Mouse (Mus musculus) gastrocnemius, adult 8-10 months (tissue): ENCODE data around the gene D430041D05Rik. TPM values are rescaled to one million over a fixed set of nuclear protein-coding genes. Genes with fewer than 3 reads are reported as not detected.

ENCODE experiments used
- DNase-seq, 2 experiments: peaks; one replicate each; pipeline ENCODE4 v3.0.0; 2022; ENCODE audit warnings: low spot score in 2 of 2
- total RNA-seq, 4 experiments: library from RNA; stranded (reverse); gene quantifications; 2 replicates each; pipeline ENCODE4 v1.2.4; 2022

The D430041D05Rik gene
- total RNA-seq, 4 experiments from 2014 or later = 1.7 to 2.7 (median 1.9) TPM

DNA sequence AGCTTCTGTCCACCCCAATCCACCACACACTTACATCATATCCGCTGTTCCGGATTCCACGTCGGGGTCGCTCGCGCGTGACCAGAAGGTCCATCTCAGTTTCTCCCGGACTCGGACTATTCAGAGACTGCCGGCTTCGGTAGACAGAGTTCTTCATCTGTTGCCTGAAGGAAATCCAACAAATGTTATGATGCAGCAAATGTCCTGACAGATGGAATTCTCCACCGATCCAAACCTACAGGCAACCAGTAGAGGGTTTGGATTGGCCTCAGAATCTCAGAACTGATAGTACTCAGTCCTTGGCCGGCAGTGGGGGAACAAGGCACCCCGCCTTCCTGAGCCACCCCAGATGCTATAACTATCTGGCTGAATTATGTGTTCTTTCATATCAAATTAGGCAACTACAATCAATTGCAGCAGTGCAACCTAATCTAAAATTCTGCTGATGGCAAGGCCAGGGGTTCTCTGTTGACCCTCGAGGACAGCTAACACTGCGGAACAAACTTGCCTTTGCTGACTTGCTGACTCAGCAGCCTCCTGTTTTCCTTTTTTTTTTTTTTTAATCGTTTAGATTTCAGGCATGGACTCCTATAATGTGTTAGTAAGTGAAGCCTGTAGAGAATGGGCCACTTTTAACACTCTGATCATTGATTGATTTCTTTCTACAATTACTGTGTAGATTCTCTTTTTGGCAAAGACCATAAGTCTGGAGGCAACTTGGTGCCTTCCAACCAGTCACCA is 218.2 kb downstream of the D430041D05Rik start:
- DNase-seq = no peak

DNA sequence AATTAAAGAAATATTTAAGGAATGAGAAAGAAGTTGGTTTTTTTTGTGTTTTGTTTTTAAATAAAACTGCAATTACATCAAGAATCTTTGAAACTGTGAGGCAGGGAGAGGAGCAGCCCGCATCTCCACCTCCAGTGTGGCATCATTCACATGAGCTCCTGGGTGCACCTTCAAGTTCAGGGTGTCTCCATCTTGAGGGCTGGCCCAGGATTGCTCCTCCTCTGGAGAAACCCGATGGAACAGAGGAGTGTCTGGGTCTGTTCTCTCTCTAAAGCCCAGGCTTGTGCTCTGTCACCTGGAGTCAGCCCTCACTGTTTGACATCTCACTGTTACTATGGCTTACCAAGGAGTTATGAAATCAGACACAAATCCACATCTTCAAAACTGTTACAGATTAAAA is 219.1 kb downstream of the D430041D05Rik start:
- DNase-seq = no peak

DNA sequence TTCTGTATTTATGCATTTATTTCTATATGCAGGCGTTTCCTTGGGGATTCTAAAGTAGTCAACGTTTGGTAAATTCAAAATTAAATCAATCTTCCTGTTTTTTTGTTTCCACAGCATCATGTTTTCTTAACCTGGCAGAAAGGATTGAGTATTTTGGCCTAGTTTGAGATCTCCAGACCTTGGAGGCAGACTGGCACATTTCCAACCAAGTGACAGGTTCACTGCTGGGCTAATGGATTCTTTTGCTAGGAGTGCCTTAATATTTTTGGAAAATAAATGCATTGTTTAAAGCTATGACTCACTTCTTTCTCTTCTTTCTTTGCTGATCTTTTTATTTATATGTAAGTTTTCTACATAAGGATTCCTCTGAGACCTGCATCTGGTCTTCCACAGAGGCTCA is 222.0 kb downstream of the D430041D05Rik start:
- no peak for DNase-seq

DNA sequence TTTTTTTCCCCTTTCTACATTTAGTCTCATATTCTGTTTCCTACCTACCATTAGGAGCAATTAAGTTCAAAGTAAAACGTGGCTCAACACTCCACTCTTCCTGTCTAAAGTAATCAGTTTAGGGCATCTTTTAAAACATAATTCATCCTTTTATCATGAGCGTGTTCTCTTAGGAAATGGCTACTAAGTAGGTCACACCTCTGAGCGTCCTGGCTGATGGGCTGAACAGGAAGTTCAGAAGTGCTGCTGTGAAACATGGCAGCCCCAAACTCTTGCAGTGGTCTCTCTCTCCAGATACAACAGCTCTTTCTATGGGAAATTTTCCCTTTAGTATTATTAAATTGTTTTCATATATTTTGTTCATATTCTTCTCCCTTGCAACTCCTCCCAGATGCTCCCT is 223.7 kb downstream of the D430041D05Rik start:
- no peak for DNase-seq

DNA sequence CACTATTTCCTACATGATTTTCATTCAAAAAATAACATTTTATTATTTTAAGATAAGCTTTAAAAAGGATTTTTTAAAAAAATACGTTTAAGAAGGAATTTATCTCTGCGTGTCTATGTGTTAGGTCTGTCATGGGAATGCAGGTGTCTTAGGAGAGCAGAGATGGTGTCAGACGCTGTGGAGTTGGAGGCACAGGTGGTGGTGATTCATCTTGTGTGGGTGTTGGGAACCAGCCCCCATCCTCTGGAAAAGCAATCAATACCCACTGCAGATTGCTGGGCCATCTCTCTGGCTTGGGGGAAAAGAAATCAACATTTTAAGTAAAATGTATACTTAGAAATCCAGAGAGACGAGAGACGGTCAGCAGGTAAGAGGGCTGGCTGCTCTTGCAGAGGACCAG is 225.2 kb downstream of the D430041D05Rik start:
- DNase-seq = no peak

DNA sequence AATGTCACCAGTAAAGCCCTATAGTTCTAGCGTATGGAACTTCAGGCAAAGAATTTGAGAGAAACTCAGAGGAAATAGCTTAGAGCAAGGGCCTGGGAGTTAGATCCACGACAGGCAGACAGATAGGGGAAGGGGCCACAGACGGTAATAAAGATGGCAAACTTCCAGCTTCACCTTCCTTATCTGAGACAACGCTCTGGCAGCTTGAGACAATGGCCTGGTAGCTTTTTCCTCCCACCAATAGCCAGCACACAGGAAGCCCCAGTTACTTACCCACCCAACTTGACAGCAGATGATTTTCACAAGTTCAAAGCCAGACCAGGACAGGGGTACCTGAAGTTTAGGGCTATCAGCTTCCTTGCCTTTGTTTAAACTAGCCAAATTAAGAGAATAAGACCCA is 226.5 kb downstream of the D430041D05Rik start:
- DNase-seq = no peak

DNA sequence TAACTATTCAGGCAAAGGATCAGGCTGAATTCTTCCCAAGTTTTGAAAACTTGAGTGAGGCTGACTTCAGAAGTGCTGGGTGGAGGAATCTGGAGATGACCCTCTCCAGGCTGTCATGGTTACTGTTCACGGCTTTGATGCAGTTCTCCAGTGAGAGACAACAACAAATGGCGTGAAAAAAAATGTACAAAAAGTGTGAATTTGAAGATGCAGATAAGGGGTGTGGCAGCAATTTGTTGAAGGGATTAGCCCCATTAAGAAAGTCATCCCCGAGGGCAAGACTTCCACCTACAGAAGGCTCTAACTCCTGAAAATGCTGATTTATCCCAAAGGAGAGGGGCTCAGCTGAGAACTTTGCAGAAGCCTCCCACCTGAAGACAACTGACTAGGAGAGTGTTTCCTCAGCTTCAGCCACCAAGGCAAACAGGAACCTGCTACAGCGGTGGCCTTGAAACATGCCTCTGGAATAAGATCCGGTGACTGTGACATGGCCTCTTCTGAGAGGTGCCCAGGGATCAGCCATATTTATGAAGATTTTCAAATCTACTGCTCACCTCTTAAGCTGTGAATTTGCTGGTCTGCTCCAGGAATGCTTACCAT is 227.5 kb downstream of the D430041D05Rik start:
- no peak for DNase-seq

DNA sequence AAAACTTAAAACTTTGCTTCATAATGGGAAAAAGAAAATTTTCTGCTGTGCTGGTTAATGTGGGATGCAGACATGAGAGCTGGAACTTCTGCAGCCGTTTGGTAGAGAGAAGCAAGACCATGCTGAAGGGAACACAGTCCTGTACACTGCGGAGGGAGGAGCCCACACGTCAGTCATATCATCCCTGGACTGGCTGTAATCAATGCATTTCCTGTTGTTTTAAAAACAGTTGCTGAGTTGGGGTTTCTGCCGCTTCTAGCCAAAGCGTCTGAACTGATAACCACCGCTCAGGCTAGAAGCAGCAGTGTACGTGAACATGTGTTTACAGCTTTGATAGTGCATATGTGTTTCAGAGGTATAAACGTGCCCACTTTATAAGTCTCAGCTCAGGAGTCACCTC is 231.2 kb downstream of the D430041D05Rik start:
- DNase-seq = no peak

DNA sequence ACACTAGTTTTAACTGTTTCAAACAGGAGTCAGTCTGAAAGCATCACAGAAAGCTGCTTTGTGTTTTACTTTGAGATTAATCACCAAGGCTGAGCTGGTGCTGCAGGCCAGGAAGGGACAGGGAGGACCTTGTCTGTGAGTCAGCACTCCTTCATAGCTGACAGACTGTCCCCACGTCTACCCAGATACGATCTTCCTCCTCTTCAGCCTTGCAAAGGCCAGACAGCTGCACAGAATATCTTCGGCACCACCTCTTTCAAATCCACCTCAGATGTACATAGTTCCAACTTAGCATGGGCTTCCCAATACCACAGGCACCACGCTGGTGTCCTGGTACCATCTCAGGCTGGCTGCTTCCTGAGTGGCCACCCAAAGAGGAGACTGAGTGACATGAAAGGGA is 232.6 kb downstream of the D430041D05Rik start:
- DNase-seq = no peak

DNA sequence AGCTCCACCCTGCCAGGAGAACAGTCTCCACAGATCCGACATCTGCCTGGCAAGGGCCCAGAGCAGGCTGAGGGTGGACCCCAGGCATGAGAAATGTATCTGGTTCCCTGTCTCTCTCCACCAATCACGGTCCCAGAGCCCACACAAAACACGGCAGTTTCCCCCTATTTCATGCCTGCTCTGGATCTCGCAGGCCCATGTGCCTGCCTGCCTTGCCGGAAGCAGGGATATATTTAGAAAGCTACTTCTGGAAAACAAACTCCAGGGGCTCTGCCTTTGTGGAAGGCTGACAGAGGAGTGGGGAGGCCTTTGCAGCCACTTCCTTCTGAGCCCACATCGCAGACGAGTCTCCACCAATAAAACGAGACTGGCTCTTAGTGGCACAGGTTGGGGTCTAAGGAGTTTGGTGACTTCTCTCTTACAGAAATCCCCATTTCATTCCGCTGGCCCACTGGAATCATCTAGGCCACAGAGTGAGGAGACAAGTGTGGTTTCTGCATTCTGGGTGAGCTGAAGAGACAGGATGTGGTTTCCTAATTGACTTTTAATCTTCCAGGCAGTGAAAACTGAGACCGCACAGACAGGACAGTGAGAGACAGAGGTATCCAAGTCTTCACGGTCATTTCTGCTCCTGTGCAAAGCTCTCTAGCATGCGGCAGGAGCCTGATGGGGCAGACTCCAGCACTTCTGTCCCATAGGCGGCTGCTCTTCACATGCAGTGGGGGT is 233.7 kb downstream of the D430041D05Rik start:
- no peak for DNase-seq

DNA sequence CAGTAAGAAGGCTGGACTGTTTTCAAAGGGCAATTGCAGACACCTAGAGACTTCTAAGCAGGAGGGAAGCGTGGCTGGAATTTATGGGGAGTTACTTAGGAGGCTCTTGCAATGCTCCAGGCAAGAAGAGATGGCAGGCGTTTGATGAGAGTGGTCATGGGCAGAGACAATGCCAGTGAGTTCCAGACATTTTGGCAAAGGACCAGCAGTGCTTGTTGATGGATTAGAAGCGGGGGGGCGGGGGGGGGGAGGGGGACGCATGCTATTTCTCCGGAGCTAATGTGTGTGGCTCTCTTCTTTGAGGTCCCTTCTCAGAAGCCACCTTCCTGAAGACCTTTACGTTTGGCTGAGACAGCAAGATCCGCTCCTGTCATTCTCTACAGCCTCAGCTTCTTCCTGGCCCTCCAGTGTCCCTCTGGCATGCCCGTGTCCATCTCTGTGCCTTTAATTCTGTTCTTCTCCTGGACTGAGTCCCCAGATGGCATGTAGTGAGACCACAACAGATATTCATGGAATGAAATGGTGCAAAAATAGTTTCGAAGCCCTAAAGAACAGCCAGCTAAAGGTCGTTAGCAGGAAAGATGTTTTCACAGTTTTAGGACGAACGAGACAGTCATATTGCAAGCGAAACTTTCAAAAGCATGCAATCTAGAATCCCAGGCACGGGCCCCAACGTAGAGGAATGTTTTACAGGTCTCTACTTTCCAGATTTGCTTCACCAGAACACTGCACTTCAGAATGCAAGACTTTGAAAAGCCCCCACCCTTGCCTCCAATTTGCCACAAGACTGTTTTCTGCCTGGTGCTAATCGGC is 234.4 kb downstream of the D430041D05Rik start:
- no peak for DNase-seq

DNA sequence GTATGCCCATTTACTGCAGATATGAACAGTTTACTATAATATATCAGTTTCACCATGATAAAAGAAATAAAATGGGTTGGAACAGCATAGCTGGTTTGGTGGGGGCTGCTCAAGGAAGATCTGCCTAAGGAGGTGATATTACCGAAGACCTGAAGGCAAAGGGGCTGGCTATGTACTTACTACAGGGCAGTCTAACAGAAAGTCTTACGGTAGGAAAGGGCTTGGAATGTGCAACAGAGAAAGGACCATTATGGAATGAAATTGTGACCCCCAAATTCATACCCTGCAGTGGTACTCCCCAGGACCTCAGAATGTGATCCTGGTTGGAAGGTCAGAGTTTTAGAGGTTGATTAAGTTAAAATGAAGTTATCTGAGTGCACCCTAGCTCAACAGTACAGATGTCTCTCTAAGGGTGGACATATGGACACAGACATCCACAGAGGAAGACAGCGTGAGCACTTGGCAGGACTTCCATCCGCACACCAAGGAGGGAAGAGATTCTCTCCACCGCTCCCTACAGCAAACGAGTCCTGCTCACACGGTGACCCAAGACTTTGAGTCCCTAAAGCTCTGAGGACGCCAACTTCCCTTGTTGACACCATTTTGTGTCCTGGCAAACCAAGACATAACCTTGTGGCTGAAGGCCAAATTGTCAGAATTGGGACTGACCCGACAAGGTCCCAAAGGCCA is 235.2 kb downstream of the D430041D05Rik start:
- DNase-seq = no peak

DNA sequence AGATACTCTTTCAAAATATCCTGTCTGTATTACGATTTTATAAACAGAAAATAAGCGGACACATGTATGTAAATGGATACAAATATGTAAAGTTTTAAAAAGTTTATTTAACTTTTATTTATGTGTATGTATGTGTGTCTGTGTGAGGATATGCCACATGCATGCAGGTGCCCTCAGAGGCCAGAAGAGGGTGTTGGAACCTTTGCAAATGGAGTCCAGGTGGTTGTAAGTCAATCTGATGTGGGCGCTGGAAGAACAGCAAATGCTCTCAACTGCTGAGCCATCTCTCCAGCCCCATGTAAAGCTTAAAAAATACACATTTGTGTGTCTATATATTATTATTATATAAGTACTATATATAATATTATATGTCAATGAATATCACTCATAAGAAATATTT is 237.4 kb downstream of the D430041D05Rik start:
- no peak for DNase-seq

DNA sequence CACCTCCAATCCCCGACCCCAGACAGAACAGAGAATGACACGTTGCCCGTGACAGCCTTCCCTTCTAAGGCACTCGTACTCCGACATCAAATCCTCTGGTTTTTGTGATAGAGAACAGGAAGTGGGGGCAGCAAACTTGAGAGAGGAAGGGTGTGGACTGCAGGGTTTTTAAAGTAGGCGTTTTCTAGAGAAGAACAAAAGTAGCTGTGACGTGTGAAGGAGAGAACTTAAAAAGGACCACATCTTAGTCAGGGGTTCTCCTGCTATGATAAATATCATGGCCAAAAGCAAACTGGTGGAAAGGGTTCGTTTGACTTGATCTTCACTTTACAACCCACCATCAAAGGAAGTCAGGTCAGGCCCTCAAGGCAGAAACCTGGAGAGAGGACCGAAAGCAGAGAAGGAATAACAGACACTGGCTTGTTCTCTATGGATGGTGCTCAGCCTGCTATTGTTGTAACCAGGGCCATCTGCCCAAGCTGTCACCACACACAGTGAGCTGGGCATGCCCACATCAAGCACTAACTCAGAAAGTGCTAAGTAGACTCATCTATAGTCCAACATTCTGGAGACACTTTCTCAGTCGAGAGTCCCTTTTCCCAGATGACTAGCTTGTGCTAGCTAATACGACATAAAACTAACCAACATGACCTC is 238.0 kb downstream of the D430041D05Rik start:
- DNase-seq = no peak

DNA sequence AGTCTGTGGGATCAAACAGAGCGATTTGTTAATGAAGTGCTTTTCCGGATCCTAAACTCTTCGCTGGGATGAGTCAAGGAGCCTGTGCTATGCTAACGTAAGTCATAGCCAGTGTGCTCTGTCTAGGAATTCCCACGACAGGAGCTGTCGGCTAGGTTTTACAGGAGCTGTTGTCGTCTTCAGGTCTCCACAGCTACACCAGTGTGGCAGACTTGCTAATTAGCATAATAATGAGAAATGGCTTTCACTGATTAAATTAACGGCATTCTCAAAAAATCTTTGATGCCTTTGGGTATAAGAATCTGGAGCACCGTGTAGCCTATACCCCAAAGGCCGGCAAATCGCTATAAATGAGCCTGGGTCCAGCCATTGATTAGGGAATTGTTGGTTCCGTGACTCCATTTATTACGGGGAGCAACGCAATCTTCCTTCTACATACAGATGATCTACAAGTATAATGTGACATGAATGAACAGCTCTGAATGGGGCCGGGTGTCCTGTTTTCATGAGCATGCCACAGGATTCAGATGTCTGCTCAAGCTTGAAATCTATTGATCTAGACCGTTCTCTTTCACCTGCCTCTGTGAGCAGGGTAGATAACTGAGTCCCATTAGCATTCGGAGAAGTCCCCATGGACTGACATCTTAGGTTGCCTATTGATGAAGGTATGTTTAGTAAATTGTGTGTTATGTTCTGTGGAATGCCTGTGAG is 242.5 kb downstream of the D430041D05Rik start:
- no peak for DNase-seq

DNA sequence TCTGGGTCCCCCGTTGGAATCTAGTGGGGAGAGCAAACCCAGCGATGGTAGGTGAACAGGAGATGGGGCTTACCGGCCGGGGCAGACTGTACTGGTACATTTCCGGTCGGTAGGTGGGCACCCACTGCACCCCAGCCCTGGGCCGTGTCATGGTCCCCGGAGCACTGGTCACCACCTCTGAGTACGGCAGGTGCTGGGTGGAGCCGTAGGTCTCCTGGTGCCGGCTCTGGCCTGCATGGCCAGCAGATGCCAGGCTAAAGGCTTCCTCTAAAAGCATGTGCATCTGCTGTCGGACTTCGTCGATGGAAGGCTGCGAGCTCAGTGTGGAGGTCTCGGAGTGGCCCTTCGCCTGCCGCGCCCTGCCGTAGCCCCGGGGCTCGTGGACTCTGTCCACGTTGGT is 243.0 kb downstream of the D430041D05Rik start:
- no peak for DNase-seq

DNA sequence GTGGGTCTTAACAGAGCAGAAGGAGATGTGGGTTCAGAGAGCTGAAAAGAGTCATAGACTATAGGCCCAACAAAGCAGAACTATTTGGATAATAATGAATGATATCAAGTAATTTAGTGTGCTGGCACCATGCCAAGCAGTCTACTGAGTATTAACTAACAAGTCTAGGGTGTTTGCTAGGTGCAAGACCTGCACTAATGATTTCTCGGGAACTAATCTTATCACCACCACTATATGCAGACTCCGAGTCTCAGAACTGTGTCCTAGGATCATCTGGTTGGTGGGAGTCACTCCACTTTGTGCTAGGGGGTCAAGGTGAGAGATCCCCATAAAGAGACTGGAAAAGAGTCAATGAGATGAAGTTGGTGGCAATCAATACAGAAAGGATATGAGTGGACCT is 245.2 kb downstream of the D430041D05Rik start:
- no peak for DNase-seq

DNA sequence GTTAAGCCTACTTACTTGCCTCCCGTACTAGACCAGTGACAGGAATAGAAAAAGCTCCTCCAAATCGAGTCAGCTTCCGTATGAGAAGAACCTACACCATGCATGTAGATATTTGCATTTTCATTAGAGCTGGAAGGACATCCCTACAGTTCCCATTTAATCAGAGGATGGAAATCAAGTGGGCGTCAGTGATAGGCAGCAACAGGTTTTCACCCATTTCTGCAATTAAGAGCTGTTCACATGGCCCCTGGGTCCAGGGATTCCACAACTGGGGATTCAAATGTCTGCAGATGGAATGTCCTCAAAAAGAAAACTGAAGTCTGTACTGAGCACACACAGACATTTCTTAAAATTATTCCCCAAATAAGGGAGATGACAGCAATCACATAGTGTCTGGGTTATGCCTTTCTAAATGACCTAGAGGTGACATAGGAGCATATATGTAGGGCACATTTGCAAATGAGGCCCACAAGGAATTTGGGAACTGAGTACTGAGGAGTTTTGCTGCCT is 246.8 kb downstream of the D430041D05Rik start:
- DNase-seq = no peak

DNA sequence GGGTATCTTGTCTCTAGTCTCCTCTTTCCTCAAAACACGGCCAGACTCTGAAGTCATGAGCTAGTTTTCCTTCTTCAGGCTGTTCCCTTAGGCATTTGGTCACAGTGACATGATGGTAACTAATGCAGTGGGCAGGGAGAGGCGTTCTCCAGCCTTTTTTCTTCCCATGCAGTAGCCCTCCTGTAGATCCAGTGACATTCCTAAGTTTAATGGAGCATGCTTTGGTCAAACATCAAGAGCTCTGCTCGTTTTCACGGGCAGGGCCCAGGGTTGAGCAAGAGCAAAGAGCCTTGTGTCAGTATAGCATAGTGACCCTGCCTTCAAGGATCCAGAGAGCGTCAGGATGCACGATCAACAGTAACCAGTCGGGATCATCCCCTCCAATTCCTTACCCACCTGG is 247.4 kb downstream of the D430041D05Rik start:
- no peak for DNase-seq

DNA sequence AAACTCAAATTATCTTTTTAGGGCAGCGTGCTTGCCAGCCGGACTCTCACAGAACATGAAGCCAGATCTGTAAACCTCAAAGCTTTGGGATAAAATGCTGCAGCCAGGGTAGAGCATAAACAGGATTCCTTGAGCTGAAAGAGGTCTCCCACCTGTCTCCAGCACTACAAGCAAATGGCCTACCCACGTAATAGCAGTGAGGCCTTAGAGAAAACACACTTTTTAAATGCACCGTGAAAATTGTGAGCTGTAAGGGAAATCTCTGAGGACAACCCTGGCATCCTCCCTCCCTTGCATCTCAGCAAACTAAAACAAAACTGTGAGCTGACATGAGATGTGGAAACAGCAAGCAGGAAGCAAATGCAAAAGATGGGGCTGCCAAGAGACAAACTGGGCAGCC is 253.0 kb downstream of the D430041D05Rik start:
- no peak for DNase-seq
